Mouse (Mus musculus) myocyte (in vitro differentiated cells): ENCODE measurements around the gene Trmt5. TPM values are rescaled to one million over a fixed set of nuclear protein-coding genes. Genes with fewer than 3 reads are reported as not detected.

ENCODE experiments used
- H3K27me3 ChIP-seq: one replicate; pipeline ENCODE4 v1.6.1; 2011; ENCODE audit not compliant: control insufficient read depth, insufficient read depth, insufficient read length
- H3K36me3 ChIP-seq: one replicate; pipeline ENCODE4 v1.6.1; 2011; ENCODE audit not compliant: control insufficient read depth, insufficient read depth
- H3K4me2 ChIP-seq: one replicate; pipeline ENCODE4 v1.6.1; 2011; ENCODE audit warnings: low read depth, control low read depth
- H3K4me3 ChIP-seq: one replicate; pipeline ENCODE4 v1.5.1; 2011; ENCODE audit warnings: mild to moderate bottlenecking, control low read depth, moderate library complexity
- H3K79me2 ChIP-seq: one replicate; pipeline ENCODE4 v1.6.1; 2011; ENCODE audit not compliant: control insufficient read depth, insufficient read depth
- H3ac ChIP-seq: one replicate; pipeline ENCODE4 v1.6.1; 2011; ENCODE audit not compliant: control insufficient read depth, insufficient read length
- CEBPB ChIP-seq: IDR thresholded peaks from 2 replicates; pipeline ENCODE4 v1.6.1; 2011; ENCODE audit warnings: mild to moderate bottlenecking, moderate library complexity; ENCODE audit not compliant: poor library complexity, insufficient read depth, severe bottlenecking
- E2F4 ChIP-seq: IDR thresholded peaks from one replicate; pipeline ENCODE4 v1.6.1; 2011; ENCODE audit warnings: mild to moderate bottlenecking, control low read depth, moderate library complexity; ENCODE audit not compliant: insufficient read depth
- MAX ChIP-seq: IDR thresholded peaks from one replicate; pipeline ENCODE4 v1.6.1; 2011; ENCODE audit warnings: low read depth, mild to moderate bottlenecking, control low read depth
- MYOD1 ChIP-seq, 3 experiments: IDR thresholded peaks; one replicate each; pipeline ENCODE4 v1.6.1; 2011; ENCODE audit warnings: control low read depth in 2 of 3, low read depth in 2 of 3, mild to moderate bottlenecking in 2 of 3, moderate library complexity in 1 of 3; ENCODE audit not compliant: insufficient read length in 2 of 3, control insufficient read depth in 1 of 3
- MYOG ChIP-seq, 3 experiments: IDR thresholded peaks; one replicate each; pipeline ENCODE4 v1.6.1; 2011; ENCODE audit warnings: control low read depth in 2 of 3, low read depth in 2 of 3, mild to moderate bottlenecking in 2 of 3; ENCODE audit not compliant: insufficient read length in 2 of 3, control insufficient read depth in 1 of 3, insufficient read depth in 1 of 3
- POLR2A ChIP-seq: IDR thresholded peaks from one replicate; pipeline ENCODE4 v1.6.1; 2011; ENCODE audit warnings: low read depth, mild to moderate bottlenecking, control low read depth, moderate library complexity; ENCODE audit not compliant: insufficient read length
- POLR2AphosphoS2 ChIP-seq: IDR thresholded peaks from one replicate; pipeline ENCODE4 v1.6.1; 2011; ENCODE audit warnings: low read depth, control low read depth; ENCODE audit not compliant: insufficient read length
- REST ChIP-seq: IDR thresholded peaks from one replicate; pipeline ENCODE4 v1.6.1; 2011; ENCODE audit warnings: mild to moderate bottlenecking, control low read depth, moderate library complexity; ENCODE audit not compliant: insufficient read depth, insufficient read length
- SRF ChIP-seq: IDR thresholded peaks from one replicate; pipeline ENCODE4 v1.6.1; 2011; ENCODE audit warnings: low read depth; ENCODE audit not compliant: control insufficient read depth, insufficient read length
- TCF12 ChIP-seq: IDR thresholded peaks from one replicate; pipeline ENCODE4 v1.6.1; 2011; ENCODE audit warnings: mild to moderate bottlenecking, control low read depth; ENCODE audit not compliant: poor library complexity, insufficient read depth, severe bottlenecking
- TCF3 ChIP-seq: IDR thresholded peaks from one replicate; pipeline ENCODE4 v1.6.1; 2011; ENCODE audit warnings: low read depth, control low read depth; ENCODE audit not compliant: insufficient read length
- USF1 ChIP-seq: IDR thresholded peaks from one replicate; pipeline ENCODE4 v1.6.1; 2011; ENCODE audit warnings: low read depth, mild to moderate bottlenecking, control low read depth, moderate library complexity
- polyA plus RNA-seq: library from polyadenylated mRNA; unstranded; fragments of >200 nt; fragmentation: generic; extraction: Trizol; gene quantifications from one replicate; pipeline ENCODE4 v1.2.1, GENCODE M21; 2012; ENCODE audit warnings: missing spikeins

The Trmt5 gene
- polyA plus RNA-seq, 1 experiment = 8.0 TPM

- H3K27me3 ChIP-seq = no peaks in the 10 kb centered on the region
- no peak for TF ChIP-seq POLR2AphosphoS2
- peak; percentile 42; the same call in 1 of the 2 replicates for TF ChIP-seq CEBPB
- no peak overlapping the region for H3K4me3 ChIP-seq
- no peak overlapping the region for H3ac ChIP-seq
- peaks cover 20% of the 10 kb centered on the region for H3K79me2 ChIP-seq
- peaks cover 2% of the 10 kb centered on the region for H3K36me3 ChIP-seq
- no peak overlapping the region for H3K4me2 ChIP-seq
Measured at GRCm38 (mm10) chr12:73304636-73305035, 18.1 kb upstream of the Trmt5 start.

GRCm38 (mm10) chr12:73300531-73300930 lies 14.0 kb upstream of the Trmt5 start:
- Histone ChIP-seq H3K79me2 (peaks cover 28% of the 10 kb centered on the region), H3ac (no peak overlapping the region), H3K27me3 (no peaks in the 10 kb centered on the region), H3K4me3 (no peak overlapping the region), H3K4me2 (no peak overlapping the region), H3K36me3 (peaks cover 4% of the 10 kb centered on the region)
- TF ChIP-seq MYOD1 (IDR thresholded peaks at IDR 0.05; ENCODE audit: control insufficient read depth in 1 of 3, insufficient read length in 2 of 3, low read depth in 2 of 3) = peak in 1 of 3 experiments; percentile 7
- no peak for TF ChIP-seq MAX

GRCm38 (mm10) chr12:73298621-73299020 lies 12.1 kb upstream of the Trmt5 start:
- TF ChIP-seq TCF12 (no peak), MYOG (IDR thresholded peaks at IDR 0.05; ENCODE audit: control insufficient read depth in 1 of 3, insufficient read depth in 1 of 3, insufficient read length in 2 of 3, low read depth in 2 of 3) (no peak), POLR2A (no peak), REST (no peak), TCF3 (no peak)
- H3K4me3 ChIP-seq = no peak overlapping the region
- no peaks in the 10 kb centered on the region for H3K27me3 ChIP-seq
- peaks cover 9% of the 10 kb centered on the region for H3K36me3 ChIP-seq
- H3K79me2 ChIP-seq = peaks cover 17% of the 10 kb centered on the region
- H3ac ChIP-seq = no peak overlapping the region
- no peak overlapping the region for H3K4me2 ChIP-seq

GRCm38 (mm10) chr12:73295505-73296140 lies 9.1 kb upstream of the Trmt5 start:
- Histone ChIP-seq H3K27me3 (no peaks in the 10 kb centered on the region), H3ac (no peak overlapping the region), H3K36me3 (peaks cover 20% of the 10 kb centered on the region), H3K4me3 (no peak overlapping the region), H3K4me2 (peak overlapping the region; percentile 63), H3K79me2 (peaks cover 24% of the 10 kb centered on the region)
- TF ChIP-seq TCF12 (no peak), MYOG (IDR thresholded peaks at IDR 0.05; ENCODE audit: control insufficient read depth in 1 of 3, insufficient read depth in 1 of 3, insufficient read length in 2 of 3, low read depth in 2 of 3) (no peak), TCF3 (no peak), MYOD1 (IDR thresholded peaks at IDR 0.05; ENCODE audit: control insufficient read depth in 1 of 3, insufficient read length in 2 of 3, low read depth in 2 of 3) (no peak), CEBPB (no peak), USF1 (no peak), SRF (no peak), REST (no peak), MAX (no peak), POLR2A (no peak), POLR2AphosphoS2 (no peak), E2F4 (no peak)

- Histone ChIP-seq H3K36me3 (peaks cover 20% of the 10 kb centered on the region), H3K79me2 (peaks cover 24% of the 10 kb centered on the region), H3K4me2 (peak overlapping the region; percentile 63), H3ac (no peak overlapping the region), H3K27me3 (no peaks in the 10 kb centered on the region), H3K4me3 (no peak overlapping the region)
- TF ChIP-seq CEBPB (no peak), MAX (no peak), TCF3 (no peak), MYOD1 (IDR thresholded peaks at IDR 0.05; ENCODE audit: control insufficient read depth in 1 of 3, insufficient read length in 2 of 3, low read depth in 2 of 3) (no peak), REST (no peak)
Measured at GRCm38 (mm10) chr12:73294884-73295283, 8.4 kb upstream of the Trmt5 start.

DNA sequence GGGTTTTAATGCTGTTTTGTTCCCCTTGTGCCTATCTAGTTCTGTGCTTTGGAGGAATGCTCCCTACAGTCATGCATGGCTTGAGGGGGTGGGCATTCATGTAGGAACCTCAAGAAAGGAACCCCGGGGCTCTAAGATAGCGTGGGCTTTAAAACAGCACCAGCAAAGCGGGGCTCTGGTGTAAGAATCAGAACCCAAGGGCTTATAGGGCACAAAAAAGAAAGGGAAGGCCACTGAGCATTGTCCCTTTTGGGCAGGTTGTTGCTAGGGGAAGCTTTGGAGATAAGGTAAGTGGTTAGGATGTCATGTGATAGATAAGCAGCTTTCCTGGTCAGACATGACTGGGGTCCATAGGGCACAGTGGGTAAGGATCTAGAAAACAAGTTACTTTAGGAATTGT lies 2.1 kb upstream of the Trmt5 start:
- Histone ChIP-seq H3K36me3 (peaks cover 17% of the 10 kb centered on the region), H3K79me2 (peaks cover 72% of the 10 kb centered on the region), H3K27me3 (no peaks in the 10 kb centered on the region), H3K4me2 (peak overlapping the region; percentile 95), H3ac (no peak overlapping the region), H3K4me3 (peak overlapping the region; percentile 98)
- TF ChIP-seq USF1 (no peak), TCF3 (no peak), MAX (no peak), MYOG (IDR thresholded peaks at IDR 0.05; ENCODE audit: control insufficient read depth in 1 of 3, insufficient read depth in 1 of 3, insufficient read length in 2 of 3, low read depth in 2 of 3) (no peak), REST (no peak), POLR2A (no peak), POLR2AphosphoS2 (no peak), TCF12 (no peak), CEBPB (no peak), E2F4 (no peak), SRF (no peak), MYOD1 (IDR thresholded peaks at IDR 0.05; ENCODE audit: control insufficient read depth in 1 of 3, insufficient read length in 2 of 3, low read depth in 2 of 3) (no peak)
